Mouse (Mus musculus): ENCODE results near the gene Gng2. TPM values are rescaled to one million over a fixed set of nuclear protein-coding genes. Genes with fewer than 3 reads are reported as not detected.

The Gng2 gene
- polyA plus RNA-seq, 2 experiments = 40.5 to 52.3 TPM

DNA sequence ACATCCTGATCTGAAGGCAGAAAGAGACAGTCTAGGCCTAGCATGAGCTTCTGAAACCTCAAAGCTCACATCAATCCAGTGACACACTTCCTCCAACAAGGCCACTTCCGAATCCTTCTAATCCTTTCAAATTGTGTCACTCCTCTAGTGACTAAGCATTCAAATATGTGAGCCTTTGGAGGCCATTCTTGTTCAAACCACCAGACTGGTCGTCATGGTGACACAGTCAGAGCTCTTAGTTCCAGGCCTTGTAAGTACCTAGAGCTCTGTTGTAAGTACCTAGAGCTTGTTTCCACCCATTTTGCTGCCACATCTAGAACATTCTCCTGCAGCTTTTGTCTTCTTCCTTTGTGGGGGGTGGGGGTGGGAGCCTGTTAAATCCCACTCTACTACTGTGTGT, 53.3 kb downstream of the Gng2 start:
- H3K9me3 ChIP-seq (ENCODE audit: control insufficient read depth, low read length) = 0 out of 2 replicates have a peak, but pooled peaks cover 2% of the 10 kb centered on the region
- TF ChIP-seq POLR2A (IDR thresholded peaks at IDR 0.05; ENCODE audit: borderline replicate concordance, extremely low read depth, insufficient read depth, insufficient read length) = no peak
- H3K4me3 ChIP-seq (replicated peaks; ENCODE audit: low read length) = no peak overlapping the region
- no peak overlapping the region for H3K27ac ChIP-seq (replicated peaks; ENCODE audit: low read depth, low read length)
- H3K4me1 ChIP-seq (ENCODE audit: control insufficient read depth, insufficient read depth, low read length) = peaks cover 17% of the 10 kb centered on the region
- DNase-seq (ENCODE audit: low spot score) = no peak
- ATAC-seq (ENCODE audit: low FRiP score, low read depth) = no peak
- whole genome bisulfite sequencing = 84% methylated on average over 2 of the region's 2 CpGs
- no peak overlapping the region for H3K4me2 ChIP-seq (replicated peaks; ENCODE audit: low read depth, low read length, severe bottlenecking)
- H3K36me3 ChIP-seq (ENCODE audit: control insufficient read depth, insufficient read depth, low read length) = no peaks in the 10 kb centered on the region
- H3K9ac ChIP-seq (ENCODE audit: low read depth, low read length, severe bottlenecking) = no peak overlapping the region
- no peaks in the 10 kb centered on the region for H3K27me3 ChIP-seq (ENCODE audit: control insufficient read depth, insufficient read depth, low read length)

DNA sequence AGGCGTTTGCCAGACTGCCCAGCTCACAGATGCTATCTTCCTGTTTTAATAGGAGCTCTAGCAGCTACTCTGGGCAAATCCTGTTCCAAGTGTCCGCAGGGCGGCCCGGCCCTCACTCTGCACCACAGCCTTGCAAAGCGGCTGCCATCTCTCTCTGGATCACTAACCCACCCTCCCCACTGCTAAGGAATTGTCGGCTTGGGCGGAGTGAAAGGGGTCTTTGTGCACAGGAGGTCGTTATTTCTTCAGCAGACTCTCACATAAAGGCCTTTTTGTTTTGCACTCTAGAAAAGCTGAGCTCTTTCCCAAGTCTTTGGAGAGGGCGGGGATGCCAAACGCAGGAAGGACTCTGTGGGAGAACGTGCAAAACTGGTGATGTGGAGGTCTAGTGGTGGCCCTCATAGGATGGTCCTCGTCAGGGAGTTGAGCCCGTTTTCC, 57.2 kb downstream of the Gng2 start:
- TF ChIP-seq POLR2A (IDR thresholded peaks at IDR 0.05; ENCODE audit: borderline replicate concordance, extremely low read depth, insufficient read depth, insufficient read length) = no peak
- Histone ChIP-seq H3K9me3 (ENCODE audit: control insufficient read depth, low read length) (0 out of 2 replicates have a peak, but pooled peaks cover 2% of the 10 kb centered on the region), H3K27me3 (ENCODE audit: control insufficient read depth, insufficient read depth, low read length) (no peaks in the 10 kb centered on the region), H3K36me3 (ENCODE audit: control insufficient read depth, insufficient read depth, low read length) (no peaks in the 10 kb centered on the region), H3K4me1 (ENCODE audit: control insufficient read depth, insufficient read depth, low read length) (peaks cover 15% of the 10 kb centered on the region), H3K4me2 (replicated peaks; ENCODE audit: low read depth, low read length, severe bottlenecking) (peak overlapping the region; percentile 2; the same call in 1 of the 2 replicates), H3K9ac (ENCODE audit: low read depth, low read length, severe bottlenecking) (peak overlapping the region; percentile 25; the same call in 1 of the 2 replicates), H3K4me3 (replicated peaks; ENCODE audit: low read length) (no peak overlapping the region), H3K27ac (replicated peaks; ENCODE audit: low read depth, low read length) (peak overlapping the region; percentile 87)
- ATAC-seq (ENCODE audit: low FRiP score, low read depth) (peak; percentile 87), DNase-seq (ENCODE audit: low spot score) (peak; percentile 48)
- 32% methylated on average over 13 of the region's 13 CpGs for WGBS

DNA sequence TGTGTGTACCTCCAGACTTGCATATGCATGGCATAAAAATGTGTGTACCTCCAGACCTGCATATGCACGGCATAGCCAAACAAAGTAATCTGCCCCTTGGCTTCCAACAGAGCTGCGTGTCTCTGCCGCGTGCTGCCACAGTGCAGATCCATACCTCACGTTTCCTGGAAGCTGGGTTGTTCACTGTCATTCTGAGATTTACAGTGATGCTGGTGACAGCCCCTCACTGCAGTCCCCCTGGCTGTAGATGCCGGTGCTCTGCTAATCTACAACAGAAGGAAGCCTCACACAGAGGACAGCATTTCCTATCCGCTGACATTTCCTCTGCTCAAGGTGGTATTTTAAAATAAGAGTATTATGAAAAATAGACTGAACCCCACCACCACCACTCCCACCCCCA, 57.6 kb downstream of the Gng2 start:
- Histone ChIP-seq H3K9ac (ENCODE audit: low read depth, low read length, severe bottlenecking) (no peak overlapping the region), H3K4me1 (ENCODE audit: control insufficient read depth, insufficient read depth, low read length) (peaks cover 14% of the 10 kb centered on the region), H3K9me3 (ENCODE audit: control insufficient read depth, low read length) (0 out of 2 replicates have a peak, but pooled peaks cover 2% of the 10 kb centered on the region), H3K36me3 (ENCODE audit: control insufficient read depth, insufficient read depth, low read length) (0 out of 2 replicates have a peak, but pooled peaks cover under 1% of the 10 kb centered on the region), H3K4me2 (replicated peaks; ENCODE audit: low read depth, low read length, severe bottlenecking) (peak overlapping the region; percentile 2; the same call in 1 of the 2 replicates), H3K27me3 (ENCODE audit: control insufficient read depth, insufficient read depth, low read length) (no peaks in the 10 kb centered on the region), H3K27ac (replicated peaks; ENCODE audit: low read depth, low read length) (peak overlapping the region; percentile 87), H3K4me3 (replicated peaks; ENCODE audit: low read length) (no peak overlapping the region)
- WGBS = 40% methylated on average over 7 of the region's 7 CpGs
- ATAC-seq (ENCODE audit: low FRiP score, low read depth) = no peak
- DNase-seq (ENCODE audit: low spot score) = no peak
- no peak for TF ChIP-seq POLR2A (IDR thresholded peaks at IDR 0.05; ENCODE audit: borderline replicate concordance, extremely low read depth, insufficient read depth, insufficient read length)

DNA sequence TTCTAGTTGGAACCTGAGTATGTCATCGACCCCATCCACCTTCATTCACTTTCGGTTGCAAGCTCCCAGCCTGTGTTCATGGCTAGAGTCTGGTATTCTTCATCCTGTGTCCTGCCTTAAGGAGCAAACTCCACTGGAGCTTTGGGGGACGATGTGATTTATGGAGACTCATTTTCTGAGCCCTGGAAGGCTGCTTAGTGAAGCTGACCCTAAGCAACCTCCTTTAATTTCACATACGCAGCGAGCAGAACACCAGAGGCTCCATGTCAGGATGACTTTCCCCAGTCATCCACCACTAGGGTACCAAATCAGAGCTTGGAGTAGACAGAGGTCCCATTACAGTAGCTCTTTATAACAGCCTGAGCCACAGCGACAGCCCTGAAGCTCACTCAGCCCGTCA, 59.9 kb downstream of the Gng2 start:
- Histone ChIP-seq H3K9ac (ENCODE audit: low read depth, low read length, severe bottlenecking) (no peak overlapping the region), H3K4me3 (replicated peaks; ENCODE audit: low read length) (no peak overlapping the region), H3K27ac (replicated peaks; ENCODE audit: low read depth, low read length) (no peak overlapping the region), H3K27me3 (ENCODE audit: control insufficient read depth, insufficient read depth, low read length) (no peaks in the 10 kb centered on the region), H3K4me1 (ENCODE audit: control insufficient read depth, insufficient read depth, low read length) (peaks cover 14% of the 10 kb centered on the region), H3K9me3 (ENCODE audit: control insufficient read depth, low read length) (no peaks in the 10 kb centered on the region), H3K36me3 (ENCODE audit: control insufficient read depth, insufficient read depth, low read length) (0 out of 2 replicates have a peak, but pooled peaks cover 4% of the 10 kb centered on the region), H3K4me2 (replicated peaks; ENCODE audit: low read depth, low read length, severe bottlenecking) (no peak overlapping the region)
- WGBS = 77% methylated on average over 7 of the region's 7 CpGs
- ATAC-seq (ENCODE audit: low FRiP score, low read depth) = no peak
- DNase-seq (ENCODE audit: low spot score) = no peak
- TF ChIP-seq POLR2A (IDR thresholded peaks at IDR 0.05; ENCODE audit: borderline replicate concordance, extremely low read depth, insufficient read depth, insufficient read length) = no peak

DNA sequence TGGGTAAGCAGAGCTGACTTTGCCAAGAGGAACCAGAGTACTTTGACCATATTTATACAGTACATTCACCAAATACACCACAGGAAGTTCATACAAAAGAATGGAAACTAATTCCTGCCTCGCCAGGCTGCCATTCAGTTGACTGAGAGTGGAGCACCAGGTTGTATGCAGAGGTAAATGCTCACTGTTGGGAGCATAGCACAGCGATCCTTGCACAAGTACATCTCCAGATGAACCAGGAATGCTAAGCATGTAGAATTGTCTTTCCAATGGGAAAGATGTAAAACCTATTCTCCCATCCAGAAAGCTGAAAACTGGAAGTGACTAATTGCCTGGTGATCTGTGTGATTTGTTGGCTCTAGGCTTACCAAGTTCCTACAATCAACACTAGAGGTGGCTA, 61.1 kb downstream of the Gng2 start:
- Histone ChIP-seq H3K9me3 (ENCODE audit: control insufficient read depth, low read length) (no peaks in the 10 kb centered on the region), H3K4me1 (ENCODE audit: control insufficient read depth, insufficient read depth, low read length) (peaks cover 14% of the 10 kb centered on the region), H3K4me3 (replicated peaks; ENCODE audit: low read length) (no peak overlapping the region), H3K4me2 (replicated peaks; ENCODE audit: low read depth, low read length, severe bottlenecking) (no peak overlapping the region), H3K9ac (ENCODE audit: low read depth, low read length, severe bottlenecking) (no peak overlapping the region), H3K27ac (replicated peaks; ENCODE audit: low read depth, low read length) (no peak overlapping the region), H3K36me3 (ENCODE audit: control insufficient read depth, insufficient read depth, low read length) (0 out of 2 replicates have a peak, but pooled peaks cover 4% of the 10 kb centered on the region), H3K27me3 (ENCODE audit: control insufficient read depth, insufficient read depth, low read length) (no peaks in the 10 kb centered on the region)
- no peak for DNase-seq (ENCODE audit: low spot score)
- no peak for TF ChIP-seq POLR2A (IDR thresholded peaks at IDR 0.05; ENCODE audit: borderline replicate concordance, extremely low read depth, insufficient read depth, insufficient read length)
- no peak for ATAC-seq (ENCODE audit: low FRiP score, low read depth)
- 81% methylated on average over 2 of the region's 2 CpGs for WGBS

Data from limb, embryonic 14.5 days (tissue).